Mouse (Mus musculus) forebrain, embryonic 13.5 days (tissue): Measurements from ENCODE around the gene Tgm5. TPM values are rescaled to one million over a fixed set of nuclear protein-coding genes. Genes with fewer than 3 reads are reported as not detected.
"Not testable (repeated sequence)": the region's sequence is repeated elsewhere in the genome, so short reads cannot be mapped to it uniquely, and the experiment has no call there.

Source experiments
- ATAC-seq: fragments of 200-750 bp; cut with Nextera tagmentation; 2 replicates; pipeline ENCODE4 v1.8.0; 2017
- H3K27ac ChIP-seq: fragments of 300-500 bp; sonication (generic); 2 replicates; pipeline ENCODE4 v1.5.1; 2015; ENCODE audit warnings: inconsistent platforms, mild to moderate bottlenecking, moderate library complexity
- H3K27me3 ChIP-seq: fragments of 300-500 bp; sonication (generic); 2 replicates; pipeline ENCODE4 v1.6.1; 2015; ENCODE audit warnings: mild to moderate bottlenecking, inconsistent platforms
- H3K36me3 ChIP-seq: fragments of 300-500 bp; sonication (generic); 2 replicates; pipeline ENCODE4 v1.6.1; 2015; ENCODE audit warnings: mild to moderate bottlenecking, inconsistent platforms; ENCODE audit not compliant: poor library complexity, severe bottlenecking
- H3K4me1 ChIP-seq: fragments of 300-500 bp; sonication (generic); 2 replicates; pipeline ENCODE4 v1.6.1; 2015; ENCODE audit warnings: inconsistent platforms
- H3K4me2 ChIP-seq: fragments of 300-500 bp; sonication (generic); 2 replicates; pipeline ENCODE4 v1.6.1; 2015; ENCODE audit warnings: inconsistent platforms, mild to moderate bottlenecking, moderate library complexity
- H3K4me3 ChIP-seq: fragments of 300-500 bp; sonication (generic); 2 replicates; pipeline ENCODE4 v1.5.1; 2015; ENCODE audit warnings: mild to moderate bottlenecking, inconsistent platforms
- H3K9ac ChIP-seq: fragments of 300-500 bp; sonication (generic); 2 replicates; pipeline ENCODE4 v1.6.1; 2015; ENCODE audit warnings: mild to moderate bottlenecking, inconsistent platforms
- H3K9me3 ChIP-seq: fragments of 300-500 bp; sonication (generic); replicated peaks from 2 replicates; pipeline ENCODE4 v1.6.1; 2016; ENCODE audit warnings: inconsistent platforms
- WGBS: fragments of 180-500 bp; shearing (Covaris S2); methylation state at CpG from one replicate; pipeline ENCODE4 v1.1.7; 2015; 5-methylcytosine and 5-hydroxymethylcytosine counted together
- polyA plus RNA-seq: library from polyadenylated mRNA; unstranded; fragments of >200 nt; fragmentation: Nextera tagmentation; extraction: Ambion mirVana; gene quantifications from 2 replicates; pipeline ENCODE4 v1.2.1, GENCODE M21; 2015

Gene Tgm5
- polyA plus RNA-seq, 1 experiment from 2014 or later, result 0.10 TPM

GRCm38 (mm10) chr2:121004018-121004811, 81.4 kb downstream of the Tgm5 start:
- 85% methylated on average over 7 of the region's 7 CpGs for WGBS
- no peak overlapping the region for H3K4me2 ChIP-seq
- H3K36me3 ChIP-seq, result no peaks in the 10 kb centered on the region
- ATAC-seq, result no peak
- no peak overlapping the region for H3K9ac ChIP-seq
- H3K4me1 ChIP-seq, result peaks cover 5% of the 10 kb centered on the region
- H3K4me3 ChIP-seq, result no peak overlapping the region
- no peaks in the 10 kb centered on the region for H3K27me3 ChIP-seq
- no peak overlapping the region for H3K27ac ChIP-seq
- H3K9me3 ChIP-seq, result no peaks in the 10 kb centered on the region

GRCm38 (mm10) chr2:121003586-121003985, 82.1 kb downstream of the Tgm5 start:
- no peak overlapping the region for H3K27ac ChIP-seq
- H3K4me3 ChIP-seq, result no peak overlapping the region
- H3K36me3 ChIP-seq, result no peaks in the 10 kb centered on the region
- no peaks in the 10 kb centered on the region for H3K4me1 ChIP-seq
- H3K9ac ChIP-seq, result no peak overlapping the region
- no peaks in the 10 kb centered on the region for H3K9me3 ChIP-seq
- H3K4me2 ChIP-seq, result no peak overlapping the region
- no peak for ATAC-seq
- H3K27me3 ChIP-seq, result no peaks in the 10 kb centered on the region
- WGBS, result 67% methylated on average over 2 of the region's 2 CpGs

GRCm38 (mm10) chr2:120998863-120999262, 86.8 kb downstream of the Tgm5 start:
- Histone ChIP-seq H3K4me1 (no peaks in the 10 kb centered on the region), H3K36me3 (no peaks in the 10 kb centered on the region), H3K9ac (no peak overlapping the region), H3K27me3 (no peaks in the 10 kb centered on the region), H3K27ac (no peak overlapping the region), H3K4me2 (no peak overlapping the region), H3K9me3 (no peaks in the 10 kb centered on the region), H3K4me3 (no peak overlapping the region)
- 85% methylated on average over 8 of the region's 8 CpGs for WGBS
- no peak for ATAC-seq

- not testable (repeated sequence) for H3K36me3 ChIP-seq, H3K4me2 ChIP-seq, H3K27ac ChIP-seq, H3K9me3 ChIP-seq, H3K27me3 ChIP-seq, H3K4me3 ChIP-seq, H3K9ac ChIP-seq, ATAC-seq, H3K4me1 ChIP-seq
- 72% methylated on average over 1 of the region's 1 CpGs for WGBS
These were observed 89.0 kb downstream of the Tgm5 start for GRCm38 (mm10) chr2:120996607-120997006.

Other genes starting within 250 kb of the Tgm5 start
- gene Cdan1, start 235.7 kb downstream of the Tgm5 start, polyA plus RNA-seq, result 6.0 and 6.1 TPM in 2 replicates
- gene Ttbk2, start 235.2 kb downstream of the Tgm5 start, polyA plus RNA-seq, result 9.3 and 9.8 TPM in 2 replicates
- gene Ubr1, start 115.1 kb downstream of the Tgm5 start, polyA plus RNA-seq, result 32.1 and 34.9 TPM in 2 replicates
- gene Tmem62, start 108.8 kb downstream of the Tgm5 start, polyA plus RNA-seq, result 4.6 and 5.3 TPM in 2 replicates
- 61.6 TPM in 2 replicates for gene Ccndbp1, start 77.4 kb downstream of the Tgm5 start, polyA plus RNA-seq
- 0.59 and 0.67 TPM in 2 replicates for gene Epb42, start 48.8 kb downstream of the Tgm5 start, polyA plus RNA-seq
- not detected in 2 replicates for gene Tgm7, start 24.0 kb upstream of the Tgm5 start, polyA plus RNA-seq
- 28.7 and 29.9 TPM in 2 replicates for gene Adal, start 54.6 kb upstream of the Tgm5 start, polyA plus RNA-seq
- 25.1 and 26.6 TPM in 2 replicates for gene Lcmt2, start 54.8 kb upstream of the Tgm5 start, polyA plus RNA-seq
- 68.8 and 70.4 TPM in 2 replicates for gene Tubgcp4, start 84.8 kb upstream of the Tgm5 start, polyA plus RNA-seq
- gene Zscan29, start 85.3 kb upstream of the Tgm5 start, polyA plus RNA-seq, result 11.9 and 12.1 TPM in 2 replicates
- gene Trp53bp1, start 185.6 kb upstream of the Tgm5 start, polyA plus RNA-seq, result 179 and 204 TPM in 2 replicates
- 13.2 and 14.7 TPM in 2 replicates for gene Map1a, start 203.8 kb upstream of the Tgm5 start, polyA plus RNA-seq